Mouse (Mus musculus) liver, embryonic 14 days (tissue): ENCODE results near the gene Nudt1. TPM values are rescaled to one million over a fixed set of nuclear protein-coding genes. Genes with fewer than 3 reads are reported as not detected.

Experiments
- polyA plus RNA-seq: library from polyadenylated mRNA; depleted of rRNA; stranded (reverse); fragments of >200 nt; gene quantifications from 2 replicates; pipeline ENCODE4 v1.2.3, GENCODE M21; 2012; rRNA removed

Gene Nudt1
- polyA plus RNA-seq = 20.2 and 21.3 TPM in 2 replicates

DNA sequence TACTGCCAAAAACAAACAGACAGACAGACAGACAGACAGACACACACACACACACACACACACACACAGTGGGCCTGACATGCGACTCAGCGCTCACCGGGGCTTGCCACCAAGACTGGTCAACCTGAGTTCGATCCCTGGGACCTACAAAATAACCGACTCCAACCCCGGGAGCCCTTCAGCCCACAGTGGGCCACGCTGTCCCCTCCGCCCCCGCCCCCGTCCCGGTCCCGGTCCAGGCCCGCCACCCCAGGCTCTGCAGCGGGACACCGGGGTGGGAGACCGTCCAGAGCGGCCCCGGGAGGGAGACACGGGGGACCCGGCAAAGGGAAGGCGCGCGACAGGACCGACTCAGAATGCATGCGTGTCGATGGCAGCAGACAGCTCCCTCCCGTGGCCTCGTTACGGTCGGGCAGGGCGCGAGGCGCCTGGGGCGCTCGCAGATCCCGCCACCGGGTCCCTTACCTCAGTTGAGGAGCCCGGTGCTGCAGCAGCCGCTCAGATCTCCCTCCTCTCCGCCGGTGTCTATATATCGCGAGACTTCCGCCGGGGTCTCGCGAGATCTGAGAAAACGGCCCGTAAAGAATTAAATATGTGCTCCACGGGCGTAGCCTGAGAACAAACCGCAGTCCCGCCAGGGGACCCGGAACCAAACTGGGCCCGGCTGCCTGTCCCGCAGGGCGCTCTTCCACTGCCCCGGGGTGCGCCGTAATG, at the start of gene Nudt1, which contains the start of gene Mad1l1:
TSS of gene Nudt1 (plus strand) at position 615 of the 714 bp plus-strand sequence.
TSS of gene Mad1l1 (minus strand) at position 511 of the 714 bp plus-strand sequence.

DNA sequence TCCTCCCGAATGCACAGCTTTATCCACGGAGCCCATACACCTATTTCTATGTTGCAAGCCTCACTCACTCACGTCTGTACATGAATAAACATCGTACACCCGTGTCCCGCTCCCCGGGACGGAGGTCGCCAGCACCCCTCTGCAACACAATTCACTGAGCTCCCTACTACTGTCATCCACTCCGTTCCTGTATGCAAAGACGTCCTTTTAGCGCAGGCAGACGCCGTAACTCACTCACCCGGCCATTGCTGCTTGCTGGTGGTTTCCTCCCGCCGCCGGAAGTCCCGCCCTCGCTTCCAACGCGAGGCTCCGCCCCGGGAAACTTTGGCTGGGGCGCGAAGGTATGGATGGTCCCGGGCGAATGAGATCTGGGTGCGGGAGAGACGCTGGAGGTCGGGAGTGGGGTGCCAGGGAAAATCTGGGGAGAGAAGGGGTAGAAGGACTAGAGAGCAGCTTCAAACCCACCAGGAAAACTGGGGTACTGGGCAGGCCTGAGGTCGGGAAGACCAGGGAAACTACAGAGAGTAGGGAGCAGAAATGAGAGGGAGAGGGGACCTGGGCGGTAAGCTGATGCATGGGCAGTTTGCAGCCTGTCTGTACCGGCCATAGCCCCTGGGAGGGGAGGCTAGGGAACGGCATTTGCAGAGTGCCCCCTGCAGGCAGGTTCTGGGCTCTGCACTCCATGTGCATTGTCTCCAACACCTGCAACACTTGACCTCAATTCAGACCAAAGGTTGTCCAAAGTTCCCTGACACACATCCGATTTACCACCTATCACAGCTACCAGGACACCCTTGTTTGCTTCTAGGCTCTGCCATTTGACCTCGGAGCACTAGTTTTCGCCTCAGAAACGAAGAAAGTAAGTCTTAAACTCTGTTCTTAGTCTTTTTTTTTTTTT, 10.4 kb downstream of the Nudt1 start, which contains the start of gene Mrm2:
TSS of gene Mrm2 (minus strand) at position 284 of the 898 bp plus-strand sequence.

Other genes starting within 250 kb of the Nudt1 start
- gene Mad1l1, start 104 bp upstream of the Nudt1 start, polyA plus RNA-seq = 14.8 and 15.3 TPM in 2 replicates
- gene Mrm2, start 10.2 kb downstream of the Nudt1 start, polyA plus RNA-seq = 6.0 and 7.2 TPM in 2 replicates
- 6.1 and 6.9 TPM in 2 replicates for gene Snx8, start 67.6 kb downstream of the Nudt1 start, polyA plus RNA-seq
- 88.6 and 93.9 TPM in 2 replicates for gene Eif3b, start 97.7 kb downstream of the Nudt1 start, polyA plus RNA-seq
- gene Gm4869, start 124.0 kb downstream of the Nudt1 start, polyA plus RNA-seq = 0.01 TPM in 1 of 2 replicates, not detected in the other
- 3.4 and 4.5 TPM in 2 replicates for gene Chst12, start 183.9 kb downstream of the Nudt1 start, polyA plus RNA-seq
- 2.4 and 3.0 TPM in 2 replicates for gene Grifin, start 243.4 kb downstream of the Nudt1 start, polyA plus RNA-seq